Mouse (Mus musculus) adrenal gland, adult (tissue): ENCODE measurements around the gene Dut.
A peak's percentile ranks its signal among the peaks of the same experiment; 100 is the strongest.

Source experiments
- DNase-seq, 2 experiments: peaks; one replicate each; pipeline ENCODE4 v3.0.0; 2022 to 2023; ENCODE audit warnings: low spot score in 1 of 2; ENCODE audit not compliant: inconsistent age in 2 of 2

Gene Dut

DNA sequence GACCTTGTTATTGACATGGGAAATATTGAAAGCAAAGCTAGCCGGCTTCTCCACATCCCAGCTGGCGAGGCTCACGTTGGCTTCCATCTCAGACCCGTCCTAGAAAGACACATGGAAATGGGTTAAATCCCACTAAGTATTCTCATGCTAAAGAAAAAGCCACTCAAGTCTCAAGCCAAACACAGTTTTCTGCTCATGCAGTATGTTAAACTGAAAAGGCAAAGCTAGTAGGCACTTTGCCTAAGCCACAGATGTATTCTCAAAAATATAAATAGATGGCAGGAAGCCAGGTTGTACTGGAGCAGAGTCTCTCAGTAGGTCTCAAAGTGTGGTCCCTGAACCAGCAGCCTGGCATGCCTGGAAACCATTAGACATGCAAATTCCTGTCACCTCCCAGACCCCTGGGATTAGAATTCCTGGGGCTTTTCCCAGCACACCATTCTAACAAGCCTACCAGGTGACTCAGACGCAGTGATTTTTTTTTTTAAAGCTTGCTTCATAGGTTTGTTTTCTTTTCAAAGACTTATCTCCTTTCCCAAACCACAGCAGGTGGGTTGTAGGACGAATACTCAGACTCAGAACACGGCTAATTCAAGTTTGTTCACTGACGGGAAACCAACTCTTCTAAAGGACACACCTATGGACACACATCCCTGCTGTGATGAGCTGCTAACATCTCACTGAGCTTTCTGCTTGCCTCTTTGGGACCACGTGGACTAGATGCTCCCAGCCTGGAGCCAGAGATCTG, 55.1 kb downstream of the Dut start:
- no peak for DNase-seq

DNA sequence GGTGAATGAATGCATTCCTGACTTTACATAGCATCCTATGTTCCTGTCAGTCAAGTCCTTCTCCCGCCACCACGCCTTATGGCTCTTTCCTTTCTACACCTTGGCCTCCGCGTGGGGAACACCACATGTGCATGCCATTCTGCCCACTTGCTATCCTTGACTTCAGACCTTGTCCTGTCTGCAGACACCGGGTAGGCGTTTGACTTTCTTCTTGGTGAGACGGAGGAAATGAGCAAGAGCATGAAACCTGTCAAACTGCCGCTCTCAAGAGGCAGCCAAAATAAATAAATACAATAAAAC, 55.6 kb downstream of the Dut start:
- no peak for DNase-seq

DNA sequence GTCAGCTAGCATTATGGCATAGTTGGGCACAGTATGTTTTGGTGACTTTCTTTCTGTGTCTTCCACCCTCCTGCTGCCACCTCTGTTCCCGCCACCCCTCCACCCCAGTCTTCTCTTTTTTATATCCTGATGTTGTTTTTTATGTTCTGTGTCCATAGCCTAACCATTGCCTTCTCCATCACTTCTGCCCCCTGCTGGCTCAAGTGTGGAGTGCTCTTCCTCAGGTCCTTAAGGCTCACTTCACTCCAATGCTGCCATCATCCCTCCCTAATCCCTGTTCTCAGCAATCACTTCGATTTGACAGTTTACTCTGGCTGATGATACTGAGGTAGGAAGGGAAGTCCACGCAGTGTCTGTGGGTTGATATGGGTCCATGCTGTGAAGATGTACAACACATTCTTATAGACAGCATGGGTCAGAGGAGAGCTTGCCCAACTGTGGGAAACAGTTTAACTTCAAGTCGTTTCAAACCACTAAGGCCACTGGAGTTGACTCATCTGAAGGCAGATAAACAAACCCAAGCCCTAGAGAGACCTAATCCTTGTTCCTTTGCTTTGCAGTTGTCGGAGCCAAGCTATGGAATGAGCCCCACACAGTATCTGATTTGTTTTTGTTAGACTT, 56.9 kb downstream of the Dut start:
- peak in 1 of 2 experiments; percentile 28 for DNase-seq

DNA sequence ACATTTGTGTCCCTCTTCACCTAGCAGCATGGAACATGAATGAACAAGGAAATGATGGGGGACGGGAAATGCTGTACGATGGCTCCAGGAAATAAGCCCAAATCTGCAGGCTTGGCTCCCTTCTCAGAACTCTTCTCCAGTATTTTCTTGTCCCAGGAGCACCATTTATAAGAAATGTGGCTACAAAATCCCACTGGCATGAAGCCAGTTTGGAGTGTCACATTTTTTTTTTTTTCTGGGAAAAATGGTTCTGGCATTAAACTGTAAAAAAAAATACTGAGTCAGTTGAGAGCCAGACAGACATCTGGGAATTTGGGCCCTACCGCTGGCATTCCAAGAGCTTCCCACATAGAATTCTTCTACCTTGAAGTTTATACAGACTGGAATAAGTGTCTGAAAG, 57.8 kb downstream of the Dut start:
- DNase-seq, result no peak

DNA sequence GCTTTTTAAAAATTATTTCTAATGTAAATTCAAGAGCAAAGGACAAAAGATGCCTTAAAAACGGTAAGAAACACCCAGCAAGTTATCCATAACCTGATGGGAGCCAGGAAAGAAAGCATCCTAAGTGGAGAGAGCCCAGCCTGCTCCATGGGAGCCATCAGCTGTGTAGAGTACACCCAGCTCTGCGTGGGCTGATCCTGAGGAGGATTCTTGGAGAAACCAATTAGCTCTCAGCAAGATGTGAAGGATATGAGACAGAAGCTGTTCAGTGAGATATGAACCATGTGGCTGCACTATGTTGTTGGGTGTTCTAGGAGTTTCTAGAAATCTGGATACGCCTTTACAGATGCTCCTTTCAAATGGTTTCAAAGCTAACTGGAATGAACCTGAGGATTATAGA, 58.7 kb downstream of the Dut start:
- DNase-seq, result no peak
